18 mouse cellular contexts compared by ENCODE assay signal in the genomic region with DNA sequence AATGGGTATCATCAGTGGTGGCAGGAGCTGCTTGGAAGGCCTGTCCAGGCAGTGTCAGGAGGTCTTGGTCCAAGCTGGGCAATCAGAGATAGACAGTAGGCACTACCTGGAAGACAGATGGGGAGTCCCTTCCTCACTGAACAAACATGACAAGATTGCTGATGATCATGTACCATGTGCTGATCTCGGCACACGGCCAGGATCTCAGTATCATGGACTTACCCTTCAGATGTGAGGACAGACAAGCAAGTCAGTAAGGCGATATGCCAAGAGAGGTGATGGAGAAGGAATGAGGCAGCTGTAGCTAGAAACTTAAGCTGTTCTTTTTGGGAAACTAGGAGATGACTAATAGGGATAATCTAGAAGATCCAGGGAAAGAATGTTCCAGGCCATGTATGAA.
"Had no signal": no experiment of that assay in that cellular context is flagged by ENCODE, and none has a peak within 500 bp of the region (broad histone marks: within the 10 kb centered on the region; RNA-seq: fewer than 3 reads in every experiment).

No protein-coding gene starts in this region.

- H3K36me3 ChIP-seq: midbrain, embryonic 13.5 days; midbrain, embryonic 15.5 days; neural tube, embryonic 13.5 days; neural tube, embryonic 15.5 days had no signal

- DNase-seq: lung, adult 18-20 months; lung, embryonic 14.5 days; lung, postnatal 10 days; lung, postnatal 4 days; retina, postnatal 1 day; right cerebral cortex, adult 18-20 months; right cerebral cortex, postnatal 25 days; right cerebral cortex, postnatal 4 days; spleen, adult 18-20 months; thymus, adult 18-20 months; thymus, postnatal 14 days; thymus, postnatal 36 days had no signal

- H3K4me2 ChIP-seq: lung, embryonic 14.5 days; midbrain, embryonic 11.5 days; midbrain, embryonic 13.5 days; midbrain, embryonic 15.5 days; neural tube, embryonic 13.5 days; neural tube, embryonic 15.5 days had no signal

- H3K4me3 ChIP-seq: midbrain, embryonic 13.5 days; midbrain, embryonic 15.5 days; myocyte; neural tube, embryonic 13.5 days; neural tube, embryonic 15.5 days had no signal

- H3K27ac ChIP-seq: midbrain, embryonic 13.5 days; midbrain, embryonic 15.5 days; neural tube, embryonic 13.5 days; neural tube, embryonic 15.5 days had no signal

- H3K9me3 ChIP-seq: midbrain, embryonic 13.5 days; midbrain, embryonic 15.5 days; neural tube, embryonic 13.5 days; neural tube, embryonic 15.5 days had no signal

- H3K9ac ChIP-seq: lung, embryonic 14.5 days; midbrain, embryonic 13.5 days; midbrain, embryonic 15.5 days; neural tube, embryonic 13.5 days; neural tube, embryonic 15.5 days had no signal

- ATAC-seq: midbrain, embryonic 13.5 days; midbrain, embryonic 15.5 days had no signal
